Mouse (Mus musculus): ENCODE data around the gene Cacng3.

GRCm38 (mm10) chr7:122723358-122723876, 53.1 kb downstream of the Cacng3 start:
- no peak for TF ChIP-seq CTCF (IDR thresholded peaks at IDR 0.05; ENCODE audit: extremely low read depth, insufficient read depth, insufficient read length, insufficient replicate concordance)
- TF ChIP-seq POLR2A (IDR thresholded peaks at IDR 0.05; ENCODE audit: low read depth, low read length) = no peak

All from spleen, adult 2 months (tissue).